Mouse (Mus musculus): ENCODE results near the gene Ift57. TPM values are rescaled to one million over a fixed set of nuclear protein-coding genes. Genes with fewer than 3 reads are reported as not detected.

Gene Ift57
- polyA plus RNA-seq, 1 experiment from 2014 or later: 31.2 TPM

DNA sequence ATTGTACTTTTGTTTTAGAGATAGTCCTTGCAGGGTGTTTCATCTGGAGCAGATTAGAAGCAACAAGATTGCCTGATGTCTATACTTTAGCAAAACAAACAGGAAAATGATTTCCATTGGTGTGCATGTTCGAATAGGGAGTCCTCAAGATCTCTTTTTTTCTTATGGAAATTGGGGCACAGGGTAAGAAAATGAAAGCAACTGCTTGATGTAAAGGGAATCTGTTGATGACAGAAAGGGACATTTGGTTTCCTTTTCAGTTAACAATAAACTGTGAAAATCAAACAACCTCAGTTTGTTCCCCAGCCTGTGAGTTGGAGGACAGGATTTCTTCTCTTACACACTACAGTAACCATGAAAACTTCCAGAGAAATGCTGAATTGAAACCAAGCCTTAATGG, 53.9 kb downstream of the Ift57 start:
- DNase-seq (ENCODE audit: low spot score): no peak

DNA sequence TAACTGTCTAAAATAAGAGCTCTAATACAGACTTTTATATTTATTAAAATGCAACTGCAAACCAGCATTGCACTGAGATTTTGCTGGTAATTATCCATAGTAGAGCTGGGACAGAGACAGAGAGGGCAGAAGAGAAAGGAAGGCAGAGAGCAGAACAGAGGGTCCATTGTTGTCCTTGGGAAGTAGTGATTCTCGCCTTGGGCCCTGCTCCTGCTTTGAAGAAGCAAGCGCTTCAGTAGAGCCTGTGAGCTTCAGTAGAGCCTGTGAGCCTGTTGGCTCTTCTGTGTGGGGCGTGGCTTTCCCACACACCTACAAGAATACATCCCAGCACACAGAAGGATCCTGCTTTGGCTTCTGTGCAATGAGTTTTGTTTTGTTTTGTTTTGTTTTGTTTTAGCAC, 54.3 kb downstream of the Ift57 start:
- no peak for DNase-seq (ENCODE audit: low spot score)

DNA sequence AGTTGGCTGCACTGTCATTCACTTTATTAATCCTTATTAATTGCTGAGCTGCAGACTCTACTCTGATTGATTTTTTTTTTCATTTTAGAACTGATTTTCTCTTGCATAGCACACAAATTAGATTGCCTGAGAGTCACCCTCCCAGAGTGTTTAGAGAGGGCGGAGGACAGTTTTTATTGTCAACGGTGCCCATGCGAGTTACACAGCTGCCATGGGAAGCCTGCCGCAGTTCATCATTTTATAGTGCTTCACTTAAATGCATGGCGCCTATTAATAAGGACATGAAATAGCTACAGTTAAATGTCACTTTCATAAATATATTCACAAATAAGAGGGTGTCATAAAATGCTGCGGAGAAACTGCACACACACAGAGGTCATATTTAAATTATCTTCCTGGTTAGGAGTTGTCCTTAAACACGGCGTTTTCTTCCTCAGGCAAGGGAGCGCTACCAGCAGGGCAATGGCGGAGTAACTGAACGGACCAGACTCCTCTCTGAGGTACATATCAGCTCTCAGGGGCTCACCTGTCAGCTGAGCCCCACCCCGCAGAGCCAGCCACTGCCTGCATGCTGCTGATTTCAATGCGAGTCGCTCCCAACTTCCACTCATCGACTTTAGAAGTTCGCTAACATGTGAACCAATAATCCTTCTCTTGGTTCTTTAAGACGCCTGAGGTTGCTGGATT, 61.6 kb downstream of the Ift57 start:
- DNase-seq (ENCODE audit: low spot score): no peak

DNA sequence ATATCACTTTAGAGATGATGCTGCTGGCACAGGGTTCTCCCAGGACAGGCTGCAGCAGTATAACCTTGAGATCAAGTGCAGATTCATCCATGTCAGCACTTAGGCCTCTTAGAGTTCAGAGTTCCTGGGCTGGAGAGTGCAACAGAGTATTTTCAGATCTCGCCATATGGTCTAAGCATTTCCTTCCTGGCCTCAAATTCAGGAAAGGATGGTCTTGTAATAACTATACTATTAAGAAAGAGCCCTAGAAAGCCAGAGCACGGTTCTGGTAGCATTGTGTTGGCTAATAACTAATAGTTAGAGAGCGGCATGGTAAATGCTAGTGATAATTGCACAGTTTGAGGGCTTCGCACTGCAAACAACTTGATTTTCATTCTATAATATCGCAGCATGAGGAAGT, 62.9 kb downstream of the Ift57 start:
- DNase-seq (ENCODE audit: low spot score): no peak

DNA sequence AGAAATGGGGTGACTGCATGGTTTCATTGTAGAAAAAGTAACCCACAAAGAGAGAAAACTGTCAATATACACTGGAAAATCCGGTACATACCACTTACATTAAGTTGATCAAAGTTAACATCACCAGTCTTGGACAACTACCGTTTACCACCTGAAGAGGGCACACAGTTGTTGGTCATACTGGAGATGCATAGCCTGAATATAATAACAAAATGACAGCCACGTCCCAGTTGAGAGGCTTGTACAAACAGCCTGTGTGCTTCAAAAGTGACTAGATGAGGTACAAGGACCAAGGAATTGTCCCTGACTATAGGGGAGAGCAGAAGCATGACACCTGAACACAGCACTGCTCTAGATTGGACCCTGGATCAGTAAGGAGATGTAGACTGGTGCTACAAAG, 67.3 kb downstream of the Ift57 start:
- DNase-seq (ENCODE audit: low spot score): peak; percentile 85

DNA sequence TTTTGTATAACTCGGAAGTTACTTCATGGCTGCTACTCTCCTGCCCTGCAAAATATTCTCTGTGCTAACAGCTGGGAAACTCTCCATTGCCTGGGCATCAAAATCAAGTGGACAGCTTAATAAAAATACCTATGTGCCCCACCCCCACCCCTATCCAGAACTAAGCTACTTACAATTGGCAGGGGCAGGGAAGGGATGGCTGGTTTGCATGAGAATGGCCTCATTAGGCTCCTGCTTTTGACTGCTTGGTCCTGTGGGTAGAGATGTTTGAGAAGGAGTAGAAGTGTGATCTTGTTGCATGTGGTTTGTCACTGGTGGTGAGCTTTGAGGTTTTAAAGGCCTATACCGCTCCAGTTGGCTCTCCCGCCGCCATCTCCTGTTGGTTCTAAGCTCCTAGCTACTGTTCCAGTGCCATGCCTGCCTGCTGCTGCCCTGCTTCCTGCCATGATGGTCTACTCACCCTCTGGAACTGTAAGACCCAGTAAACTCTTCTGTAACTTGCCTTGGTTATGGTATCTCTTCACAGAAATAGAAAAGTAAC, 69.5 kb downstream of the Ift57 start:
- peak; percentile 27 for DNase-seq (ENCODE audit: low spot score)

DNA sequence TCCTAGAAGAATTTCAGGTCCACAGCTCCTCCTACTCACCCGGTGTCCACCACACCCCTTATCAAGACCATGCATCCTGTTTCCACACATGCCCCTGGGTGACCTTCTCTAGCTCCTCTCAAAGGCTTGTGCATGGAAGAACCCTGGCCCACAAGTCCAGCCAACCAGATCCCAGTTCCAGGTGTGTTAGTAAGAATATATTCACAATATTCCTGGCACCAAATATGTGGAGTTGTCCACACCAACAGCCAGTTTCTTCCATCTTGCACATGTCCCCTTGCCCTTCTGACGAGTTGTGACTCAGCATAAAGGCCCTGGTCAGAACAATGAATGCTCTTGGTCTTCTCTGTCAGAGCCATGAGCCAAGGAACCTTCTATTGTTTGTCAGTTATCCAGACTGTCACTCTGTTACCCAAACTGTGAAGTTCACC, 70.8 kb downstream of the Ift57 start:
- DNase-seq (ENCODE audit: low spot score): no peak

DNA sequence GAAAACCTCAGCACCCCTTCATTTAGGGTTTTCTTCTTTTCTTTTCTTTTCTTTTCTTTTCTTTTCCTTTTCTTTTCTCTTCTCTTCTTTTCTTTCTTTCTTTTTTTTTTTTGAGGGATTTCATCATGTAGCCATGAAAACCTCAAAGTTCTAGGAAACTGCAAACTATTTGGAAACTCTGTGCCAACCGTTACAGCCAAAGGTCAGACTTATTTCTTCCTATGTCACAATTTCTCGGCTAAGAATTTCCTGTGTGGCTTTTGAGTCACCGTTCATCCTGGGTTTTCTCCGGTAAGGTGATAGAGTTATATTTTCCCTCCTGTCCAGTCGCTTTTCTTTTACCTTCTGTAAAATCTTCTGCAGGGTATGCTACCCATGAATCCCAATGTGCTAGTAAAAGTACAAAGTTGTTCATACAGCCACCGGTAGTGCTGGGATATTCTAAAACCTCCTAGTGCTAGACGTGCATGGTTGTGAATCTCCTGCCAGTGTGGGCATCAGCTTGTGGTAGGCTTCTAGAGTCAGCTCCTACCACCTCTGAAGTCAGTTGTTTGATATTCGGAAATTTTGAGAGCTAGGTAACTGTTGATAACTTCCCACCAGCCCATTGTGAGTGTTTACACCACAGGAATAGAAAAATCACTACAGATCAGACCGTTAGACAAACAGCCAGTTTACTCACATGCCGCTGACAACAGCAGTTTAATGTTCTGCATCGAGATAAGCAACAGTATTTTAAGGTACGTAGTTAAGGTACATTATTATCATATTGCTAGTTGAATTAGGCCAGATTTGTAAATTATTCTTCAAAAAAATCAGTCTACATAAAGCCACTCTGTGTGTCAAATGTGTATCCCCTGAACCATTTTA, 71.5 kb downstream of the Ift57 start:
- DNase-seq (ENCODE audit: low spot score): no peak

DNA sequence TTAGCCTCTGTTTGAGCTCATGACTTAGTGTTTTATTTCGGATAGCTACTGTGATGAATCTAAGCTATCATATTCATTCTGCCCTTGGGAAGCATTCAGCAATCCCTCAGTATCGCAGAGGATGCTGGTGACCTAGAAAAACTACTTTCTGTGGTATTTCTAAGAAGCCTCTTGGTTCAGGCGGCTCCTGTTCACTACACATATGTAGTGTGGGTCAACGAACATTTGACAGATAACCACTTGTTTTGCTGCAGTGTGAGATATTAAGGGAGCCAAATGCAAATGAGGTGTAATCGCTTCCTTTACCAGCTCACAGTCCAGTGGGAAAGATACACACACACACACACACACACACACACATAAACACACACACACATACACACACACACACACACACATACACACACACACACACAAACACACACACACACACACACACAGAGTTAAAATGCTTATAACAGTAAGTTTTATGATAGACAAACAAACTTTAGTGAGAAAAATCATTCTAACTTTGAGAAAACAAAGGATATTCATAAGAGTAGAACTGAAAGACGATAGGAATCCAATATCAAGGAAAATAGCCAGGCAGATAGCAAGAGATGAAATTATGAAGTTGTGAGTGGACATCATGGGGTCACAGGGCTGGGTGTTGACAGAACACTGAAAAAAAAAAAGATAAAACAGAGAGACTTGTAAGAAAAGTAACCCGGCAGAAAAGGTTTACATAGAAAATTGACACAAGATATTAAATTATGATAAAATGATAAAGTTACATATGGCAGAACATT, 72.8 kb downstream of the Ift57 start:
- DNase-seq (ENCODE audit: low spot score): no peak

DNA sequence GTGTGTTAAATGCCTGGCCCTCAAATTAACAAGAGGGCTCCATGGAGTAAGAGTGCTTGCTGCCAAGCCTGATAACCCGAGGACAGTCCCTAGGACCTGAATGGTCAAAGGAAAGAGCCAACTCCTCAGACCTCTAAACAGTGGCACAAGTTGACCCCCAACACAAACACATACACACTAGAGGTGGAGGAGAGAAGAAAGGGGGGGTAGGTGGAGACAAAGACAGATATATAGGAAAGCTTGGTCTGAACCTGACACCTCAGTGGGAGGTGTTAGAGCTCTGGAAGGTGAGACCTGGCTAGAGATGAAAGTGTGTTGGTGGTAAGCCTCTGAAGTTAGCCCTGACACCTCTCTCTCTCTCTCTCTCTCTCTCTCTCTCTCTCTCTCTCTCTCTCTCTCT, 73.5 kb downstream of the Ift57 start:
- DNase-seq (ENCODE audit: low spot score): no peak

DNA sequence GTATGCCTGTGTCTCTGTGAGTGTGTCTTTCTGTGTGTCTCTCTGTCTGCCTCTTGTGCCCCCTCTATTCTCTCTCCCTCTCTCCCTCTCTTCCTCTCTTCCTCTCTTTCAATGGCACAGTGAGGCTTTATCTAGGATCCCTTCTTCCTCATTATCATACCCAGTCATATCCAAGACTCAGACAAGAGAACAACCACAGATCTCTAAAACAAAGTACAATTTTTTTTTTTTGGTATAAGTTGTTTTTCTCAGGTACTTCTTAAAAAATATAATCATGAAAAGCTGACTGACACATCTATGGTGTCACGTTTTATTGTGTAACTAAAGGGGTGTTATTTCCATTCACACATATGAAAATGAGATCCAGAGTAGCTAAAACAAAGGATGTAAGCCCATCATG, 74.0 kb downstream of the Ift57 start:
- no peak for DNase-seq (ENCODE audit: low spot score)

DNA sequence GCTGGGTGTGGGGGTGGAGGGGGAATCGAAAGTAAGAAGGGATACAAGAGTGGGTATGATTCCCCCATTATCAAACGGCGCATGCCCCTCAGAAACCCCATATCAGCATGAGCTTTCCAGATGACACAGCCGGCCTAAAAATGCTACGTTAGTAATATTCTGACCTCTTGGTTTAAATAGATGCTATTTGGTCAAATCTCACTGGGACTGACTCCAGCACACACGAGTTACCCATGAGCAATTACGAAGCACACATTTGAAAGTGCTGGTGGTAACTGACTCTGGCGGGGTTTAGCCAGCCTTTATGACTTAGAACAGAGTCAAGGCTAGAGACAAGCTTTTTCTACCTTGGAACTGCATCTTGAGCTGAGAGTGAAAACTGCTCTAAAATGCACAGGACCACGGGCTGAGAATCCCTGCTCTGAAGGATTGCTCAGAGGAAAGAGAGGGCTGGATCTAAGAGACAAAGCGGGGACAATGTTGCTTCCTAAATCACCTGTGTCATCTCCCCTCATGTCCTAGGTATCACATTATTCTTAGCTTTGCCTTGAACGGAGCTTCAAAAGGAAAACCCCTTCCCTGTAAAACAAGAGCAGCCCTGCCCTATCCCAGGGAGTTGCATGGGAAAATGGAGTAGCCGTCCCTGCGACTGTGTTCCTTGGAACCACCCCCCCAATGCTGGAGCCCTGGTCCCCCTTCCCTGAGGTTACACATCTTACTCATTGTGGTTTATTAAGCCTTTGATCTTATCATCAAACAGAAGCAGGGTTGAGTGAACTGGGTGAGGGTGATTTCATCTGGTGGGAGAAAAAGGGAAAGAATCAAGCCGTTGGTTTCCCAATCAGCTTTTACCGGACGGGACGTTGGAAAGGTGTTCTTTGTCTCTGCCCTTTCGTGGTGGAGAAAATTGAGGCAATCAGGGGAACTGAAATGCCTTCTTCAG, 75.3 kb downstream of the Ift57 start:
- DNase-seq (ENCODE audit: low spot score): no peak

DNA sequence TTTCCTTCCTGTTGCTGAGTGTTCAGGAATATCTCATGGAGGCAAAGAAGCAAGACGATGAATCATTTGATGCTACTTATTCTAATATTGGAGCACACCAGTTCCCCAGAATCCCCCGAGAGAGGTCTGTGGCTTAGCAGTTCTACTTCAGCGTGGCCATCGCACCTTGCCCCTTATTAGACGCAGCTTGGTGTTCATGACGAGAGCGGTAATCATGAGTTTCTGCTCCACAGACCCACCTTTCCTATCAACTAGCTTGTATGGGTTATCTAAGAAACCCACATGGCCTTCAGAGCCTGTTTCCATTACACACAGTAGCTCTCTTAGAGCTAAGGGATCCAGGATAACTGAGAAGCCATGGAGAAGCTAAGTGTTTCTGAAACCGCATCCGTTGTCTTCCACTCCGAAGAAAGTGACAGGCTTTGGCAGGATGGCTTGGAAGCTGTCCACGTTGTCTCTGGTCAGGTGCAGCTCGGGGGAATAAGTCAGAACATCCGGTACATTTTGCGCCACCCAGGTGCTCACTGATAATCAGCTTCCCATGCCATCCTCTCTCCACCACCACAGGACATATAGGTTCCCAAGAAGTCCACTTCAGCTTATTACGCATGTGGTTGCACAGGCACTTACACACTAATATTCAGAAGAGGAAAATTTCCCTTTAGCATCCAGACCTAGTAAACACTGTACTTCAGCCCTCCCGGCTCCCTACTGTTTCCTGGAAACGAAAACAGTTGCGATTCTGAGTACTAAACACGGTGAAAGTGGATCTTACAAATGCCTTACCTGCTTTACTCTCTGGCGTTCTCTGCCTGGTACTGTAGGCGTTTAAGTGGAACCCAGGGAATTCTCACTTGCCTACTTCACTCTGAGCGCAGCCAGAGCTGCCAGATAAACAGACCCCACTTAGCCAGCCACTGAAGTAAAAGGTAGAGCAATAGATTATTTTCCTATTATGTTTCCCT, 76.3 kb downstream of the Ift57 start:
- no peak for DNase-seq (ENCODE audit: low spot score)

DNA sequence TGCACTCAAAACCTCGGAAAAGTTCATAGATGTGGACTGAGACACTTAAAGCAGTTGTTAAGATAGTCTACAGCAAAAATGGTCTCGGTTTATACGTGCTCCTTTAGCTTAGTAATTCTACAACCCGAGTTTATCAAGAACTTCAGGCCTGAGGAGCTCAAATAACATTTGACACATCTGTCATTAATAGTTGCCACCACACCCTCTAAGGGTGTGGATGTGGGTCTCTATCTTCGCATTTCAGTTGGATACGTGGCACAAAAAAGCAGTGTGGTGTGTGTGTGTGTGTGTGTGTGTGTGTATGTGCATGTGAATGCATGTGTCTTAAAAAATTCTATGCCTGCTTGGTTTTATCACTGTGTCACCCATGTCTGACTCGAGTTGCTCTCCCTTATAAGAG, 77.9 kb downstream of the Ift57 start:
- no peak for DNase-seq (ENCODE audit: low spot score)

DNA sequence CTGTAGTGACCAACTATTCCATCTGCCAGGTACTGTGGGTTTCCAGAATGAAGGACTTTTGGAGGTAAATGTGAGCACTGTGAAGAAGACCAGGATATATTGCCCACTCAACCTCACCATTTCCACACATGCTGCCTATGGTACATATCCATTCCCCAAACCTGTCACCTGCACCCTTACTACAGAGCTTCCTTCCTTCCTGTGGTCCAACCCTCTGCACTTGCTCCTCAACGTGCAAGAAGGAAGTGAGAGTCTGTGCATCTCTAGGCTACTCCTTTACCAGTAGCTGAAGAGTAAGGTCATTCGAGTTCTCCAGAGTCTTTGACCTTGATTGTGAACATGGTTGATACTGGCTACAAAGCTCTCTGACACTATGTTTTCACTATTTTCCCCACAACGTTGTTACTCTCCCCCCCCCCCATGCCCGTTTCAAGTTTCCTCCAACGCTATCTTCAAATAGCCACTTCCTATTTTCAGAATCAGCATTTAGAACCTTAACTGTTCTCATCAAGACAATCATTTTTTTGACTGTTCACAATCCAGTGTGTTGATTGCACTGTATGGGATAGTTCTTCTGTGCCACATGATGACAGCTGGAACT, 82.6 kb downstream of the Ift57 start:
- peak; percentile 45 for DNase-seq (ENCODE audit: low spot score)

DNA sequence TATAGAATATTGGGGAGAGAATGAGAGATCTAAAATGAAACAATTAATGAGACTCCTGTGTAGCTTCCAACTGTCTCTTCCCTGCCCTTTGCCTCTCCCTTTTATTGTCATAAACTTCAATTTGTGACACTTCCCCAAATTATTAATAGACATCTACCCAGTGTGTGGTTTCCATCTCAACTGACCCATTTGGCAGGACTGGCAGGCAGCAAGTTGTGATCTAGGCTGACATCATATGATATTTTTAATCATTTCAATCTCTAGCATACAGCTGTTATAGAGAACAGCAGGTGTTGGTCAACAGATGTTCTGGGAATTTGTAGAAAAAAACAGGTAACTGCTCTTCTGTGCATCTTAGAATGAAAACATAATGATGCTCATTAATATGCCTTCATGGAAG, 84.3 kb downstream of the Ift57 start:
- DNase-seq (ENCODE audit: low spot score): no peak

DNA sequence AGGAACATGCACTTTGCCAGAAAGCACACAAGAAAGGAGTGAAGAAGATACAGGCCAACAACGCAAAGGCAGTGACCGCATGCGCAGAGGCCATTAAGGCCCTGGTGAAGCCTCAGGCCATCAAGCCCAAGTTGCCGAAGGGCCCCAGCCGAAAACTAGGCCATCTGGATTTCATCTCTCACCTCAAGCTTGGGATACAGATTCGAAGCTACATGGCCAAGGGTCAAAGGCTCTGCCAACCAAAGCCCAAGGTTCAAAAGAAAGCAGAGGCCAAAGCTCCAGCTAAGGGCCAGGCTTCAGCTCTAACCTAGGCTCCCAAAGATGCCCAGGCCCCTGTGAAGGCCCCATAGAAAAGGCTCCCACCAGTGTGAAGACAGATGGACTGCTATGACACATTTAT, 87.1 kb downstream of the Ift57 start:
- DNase-seq (ENCODE audit: low spot score): no peak

DNA sequence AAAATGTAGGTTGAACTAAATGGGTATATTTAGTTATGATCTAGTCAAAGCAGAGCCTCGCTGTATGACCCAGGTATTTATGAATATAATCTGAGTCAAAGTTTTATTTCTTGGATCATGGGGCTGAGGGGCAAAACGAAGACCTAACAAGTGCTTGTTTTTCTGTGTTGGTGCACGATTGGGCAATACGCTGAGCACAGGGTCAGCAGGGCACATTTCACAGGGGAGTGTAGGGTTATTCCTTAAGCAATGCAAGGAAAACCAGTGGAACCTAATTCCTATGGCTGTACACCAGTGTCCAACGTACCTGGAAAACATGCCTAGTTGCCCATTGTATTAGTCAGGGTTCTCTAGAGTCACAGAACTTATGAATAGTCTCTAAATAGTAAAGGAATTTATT, 88.7 kb downstream of the Ift57 start:
- no peak for DNase-seq (ENCODE audit: low spot score)
